8 mouse cellular contexts compared by ENCODE assay signal in genomic region chr1:23382806-23383653, GRCm38 (mm10). TPM values are rescaled to one million over a fixed set of nuclear protein-coding genes. Genes with fewer than 3 reads are reported as not detected.
DNase-seq lines count a peak whose midpoint lies in the region; ATAC-seq and TF ChIP-seq lines count a peak whose summit lies in the region.

No protein-coding gene starts in this region.

- WGBS in kidney, embryonic 14.5 days = 0% methylated on average over 53 of the region's 93 CpGs
- WGBS in limb, embryonic 15.5 days = 1% methylated on average over 66 of the region's 93 CpGs

- H3K27ac ChIP-seq in bone marrow macrophage, adult 2 months (ENCODE audit: insufficient read depth, low read depth, low read length) = peak overlapping the region; percentile 65
- H3K27ac ChIP-seq in embryonic fibroblast, embryonic 13.5 days (ENCODE audit: insufficient read depth, low read length) = peak overlapping the region; percentile 74; the same call in 1 of the 2 replicates
- H3K27ac ChIP-seq in kidney, embryonic 14.5 days (ENCODE audit: low read depth, low read length) = peak overlapping the region; percentile 71
- H3K27ac ChIP-seq in limb, embryonic 15.5 days = peak overlapping the region; percentile 85

- peak overlapping the region; percentile 92 for H3K4me2 ChIP-seq in kidney, embryonic 14.5 days (replicated peaks; ENCODE audit: low read depth, low read length)
- H3K4me2 ChIP-seq in limb, embryonic 15.5 days = peak overlapping the region; percentile 94

- DNase-seq in 416B (ENCODE audit: low read depth) = peak; percentile 96
- DNase-seq in heart, adult 9 months (ENCODE audit: low spot score in 2 of 2) = peak; percentile 99
- DNase-seq in monocyte, adult 2 months (ENCODE audit: low read depth in 1 of 2, low spot score in 2 of 2) = peak; percentile 90 to 92
- peak; percentile 94 for DNase-seq in spleen, postnatal 36 days (ENCODE audit: low spot score in 2 of 2)

- ATAC-seq in kidney, embryonic 14.5 days (ENCODE audit: low FRiP score, low TSS enrichment) = peak; percentile 98
- ATAC-seq in limb, embryonic 15.5 days (ENCODE audit: insufficient number of reproducible peaks, low FRiP score, low TSS enrichment, low read depth) = peak; percentile 94

- no peak for TF ChIP-seq CTCF in bone marrow macrophage, adult 2 months (IDR thresholded peaks at IDR 0.05; ENCODE audit: low read depth, low read length)
- TF ChIP-seq CTCF in embryonic fibroblast, embryonic 13.5 days (IDR thresholded peaks at IDR 0.05; ENCODE audit: borderline replicate concordance, insufficient read depth, low read length) = no peak

- H3K4me3 ChIP-seq in bone marrow macrophage, adult 2 months (ENCODE audit: insufficient read depth, low read length) = peak overlapping the region; percentile 60
- H3K4me3 ChIP-seq in embryonic fibroblast, embryonic 13.5 days (ENCODE audit: insufficient read depth, low read length) = peak overlapping the region; percentile 76
- peak overlapping the region; percentile 80 for H3K4me3 ChIP-seq in kidney, embryonic 14.5 days (ENCODE audit: low read length)
- H3K4me3 ChIP-seq in limb, embryonic 15.5 days = peak overlapping the region; percentile 73

- peaks cover 24% of the 10 kb centered on the region for H3K4me1 ChIP-seq in bone marrow macrophage, adult 2 months (ENCODE audit: control insufficient read depth, insufficient read depth, low read length)
- peaks cover 3% of the 10 kb centered on the region; the same call in 1 of the 2 replicates for H3K4me1 ChIP-seq in embryonic fibroblast, embryonic 13.5 days (ENCODE audit: control insufficient read depth, insufficient read depth, low read length)
- H3K4me1 ChIP-seq in kidney, embryonic 14.5 days (ENCODE audit: control insufficient read depth, insufficient read depth, low read length) = peaks cover 7% of the 10 kb centered on the region; the same call in 1 of the 2 replicates
- H3K4me1 ChIP-seq in limb, embryonic 15.5 days = peaks cover 10% of the 10 kb centered on the region; the same call in 1 of the 2 replicates

- no peaks in the 10 kb centered on the region for H3K27me3 ChIP-seq in kidney, embryonic 14.5 days (ENCODE audit: control insufficient read depth, insufficient read depth, low read length)
- H3K27me3 ChIP-seq in limb, embryonic 15.5 days = no peaks in the 10 kb centered on the region

- TF ChIP-seq POLR2A in bone marrow macrophage, adult 2 months (IDR thresholded peaks at IDR 0.05; ENCODE audit: borderline replicate concordance, low read depth, low read length) = no peak
- peak; percentile 56 for TF ChIP-seq POLR2A in embryonic fibroblast, embryonic 13.5 days (IDR thresholded peaks at IDR 0.05; ENCODE audit: low read depth, low read length)

- H3K9me3 ChIP-seq in kidney, embryonic 14.5 days (ENCODE audit: control insufficient read depth, low read length) = no peaks in the 10 kb centered on the region
- H3K9me3 ChIP-seq in limb, embryonic 15.5 days = no peaks in the 10 kb centered on the region

- H3K9ac ChIP-seq in kidney, embryonic 14.5 days (ENCODE audit: low read depth, low read length) = peak overlapping the region; percentile 88
- peak overlapping the region; percentile 67 for H3K9ac ChIP-seq in limb, embryonic 15.5 days

- no peaks in the 10 kb centered on the region for H3K36me3 ChIP-seq in kidney, embryonic 14.5 days (ENCODE audit: control insufficient read depth, insufficient read depth, low read length)
- no peaks in the 10 kb centered on the region for H3K36me3 ChIP-seq in limb, embryonic 15.5 days

RNA-seq across cellular contexts. Expression of gene Ogfrl1, which starts 14.5 kb away (rescaled TPM):
- polyA plus RNA-seq in bone marrow macrophage, adult 2 months (2012; ENCODE audit: insufficient read depth, insufficient read length, missing spikeins) = 33.2 and 39.7 TPM in 2 replicates
- 7.4 and 7.8 TPM in 2 replicates for polyA plus RNA-seq in embryonic fibroblast, embryonic 13.5 days (2011; ENCODE audit: insufficient read length, low read depth, missing spikeins)
- 18.7 and 24.2 TPM in 2 replicates for polyA plus RNA-seq in kidney, embryonic 14.5 days (2014; fragmentation: Nextera tagmentation; extraction: Ambion mirVana)
- 6.4 and 9.4 TPM in 2 replicates for polyA plus RNA-seq in limb, embryonic 15.5 days (2015; fragmentation: Nextera tagmentation; extraction: Ambion mirVana)

Comparison
In these comparisons a context has a peak if more than half of its experiments do, and no peak if none do; other contexts are left out.
1. Peak in every context shown above with its lines: DNase-seq, ATAC-seq, H3K4me3 ChIP-seq and H3K27ac ChIP-seq.